Mouse (Mus musculus) neural tube, embryonic 10.5 days (tissue): ENCODE results near the gene Olfr133.
"Not testable (repeated sequence)": the region's sequence is repeated elsewhere in the genome, so short reads cannot be mapped to it uniquely, and the experiment has no call there.

ENCODE experiments used
- DNase-seq: peaks from one replicate; pipeline ENCODE4 v3.0.0-alpha.2; 2017; ENCODE audit warnings: low spot score; ENCODE audit errors: extremely low spot score

The Olfr133 gene

DNA sequence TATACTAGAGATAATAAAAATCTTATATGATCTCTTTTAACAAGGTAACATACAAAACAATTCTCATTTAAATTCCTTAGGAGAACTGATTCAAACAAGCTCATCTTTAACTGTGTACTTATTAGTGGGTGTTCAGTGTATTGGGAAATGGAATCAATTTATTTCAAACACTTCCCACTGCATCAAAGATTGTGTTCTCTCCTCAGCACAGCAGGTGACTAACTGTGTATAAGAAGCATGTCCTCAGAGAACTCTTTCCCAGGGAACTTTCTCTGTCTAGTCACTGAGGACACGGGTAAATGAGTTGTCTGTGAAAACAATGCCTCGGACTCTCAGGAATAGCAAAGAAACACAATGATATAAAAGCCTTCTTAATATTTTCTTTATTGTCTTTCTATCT lies at the start of gene Olfr133:
Olfr133 (plus strand) TSS at position 301 of the 400 bp plus-strand sequence.
- DNase-seq, result no peak

DNA sequence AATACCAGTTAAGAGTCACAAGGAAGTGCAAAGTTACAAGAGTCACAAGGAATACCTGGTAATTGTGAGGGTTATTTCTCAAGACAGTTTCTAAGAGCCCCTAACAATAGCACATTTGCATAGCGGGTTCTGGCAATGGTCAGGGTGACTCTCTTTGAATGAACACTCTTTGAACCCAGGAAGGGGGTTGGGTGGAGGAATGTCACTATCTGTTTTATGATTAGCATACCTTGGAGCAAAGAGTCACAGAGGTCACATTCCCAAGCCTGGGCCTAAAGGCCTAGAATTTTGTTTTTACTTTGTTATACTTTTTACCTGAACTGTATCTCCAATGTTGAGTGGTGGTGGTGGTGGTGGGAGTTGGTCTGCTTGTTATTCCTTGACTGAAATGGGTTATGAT lies 20.9 kb upstream of the Olfr133 start:
- not testable (repeated sequence) for DNase-seq

GRCm38 (mm10) chr17:38125371-38125770 lies 19.7 kb upstream of the Olfr133 start:
- not testable (repeated sequence) for DNase-seq

DNA sequence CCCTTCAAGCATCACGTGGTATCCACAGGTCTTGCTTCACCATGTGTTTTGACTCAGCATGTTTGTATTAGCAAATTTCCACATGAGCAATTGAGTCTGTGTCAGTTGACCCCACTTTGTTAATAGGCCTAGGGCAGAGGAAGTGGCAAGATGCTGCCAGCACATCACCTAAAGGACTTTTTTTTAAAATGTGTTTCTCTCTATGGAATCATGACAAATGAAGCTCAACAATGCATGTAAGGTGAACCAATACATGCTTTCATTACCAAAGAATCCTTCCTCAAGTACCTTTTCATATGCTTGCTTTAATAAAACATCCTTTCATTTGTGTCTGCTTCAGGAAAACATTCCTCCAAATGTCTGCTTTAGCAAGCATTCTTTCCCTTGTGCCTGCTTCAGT lies 10.7 kb upstream of the Olfr133 start, which contains the start of gene Olfr132:
Olfr132 (minus strand) TSS at position 101 of the 400 bp plus-strand sequence.
- DNase-seq, result no peak

GRCm38 (mm10) chr17:38171088-38171487 lies 26.0 kb downstream of the Olfr133 start, which contains the start of gene Olfr134:
Gene Olfr134 (plus strand): TSS chr17:38171388.
- DNase-seq, result no peak
